Comparison of ENCODE assay signal across 16 mouse cellular contexts in genomic region chr6:140268315-140269070, GRCm38 (mm10).
DNase-seq lines count a peak whose midpoint lies in the region; ATAC-seq and TF ChIP-seq lines count a peak whose summit lies in the region.
"Had no signal": no experiment of that assay in that cellular context is flagged by ENCODE, and none has a peak within 500 bp of the region (broad histone marks: within the 10 kb centered on the region; RNA-seq: fewer than 3 reads in every experiment).

No protein-coding gene starts in this region.

- WGBS in intestine, embryonic 14.5 days: 22% methylated on average over 11 of the region's 11 CpGs
- 53% methylated on average over 11 of the region's 11 CpGs for WGBS in intestine, postnatal 0 days
- WGBS in embryonic facial prominence, embryonic 10.5 days: 27% methylated on average over 11 of the region's 11 CpGs
- 40% methylated on average over 11 of the region's 11 CpGs for WGBS in forebrain, embryonic 16.5 days
- WGBS in liver, postnatal 0 days (ENCODE audit: insufficient replicate concordance): 45% methylated on average over 11 of the region's 11 CpGs

- no peak for TF ChIP-seq EP300 in liver, postnatal 0 days (IDR thresholded peaks at IDR 0.05; ENCODE audit: low read depth)

- no peak overlapping the region for H3K4me3 ChIP-seq in intestine, embryonic 14.5 days (ENCODE audit: low read depth, low read length)
- no peak overlapping the region for H3K4me3 ChIP-seq in intestine, postnatal 0 days (ENCODE audit: low read depth, low read length)
- H3K4me3 ChIP-seq in embryonic facial prominence, embryonic 10.5 days: no peak overlapping the region
- H3K4me3 ChIP-seq in forebrain, embryonic 16.5 days (replicated peaks; ENCODE audit: low read length): no peak overlapping the region
- no peak overlapping the region for H3K4me3 ChIP-seq in liver, postnatal 0 days (ENCODE audit: low read depth, low read length)
- H3K4me3 ChIP-seq: gastrocnemius, adult 2 months; liver, embryonic 15.5 days had no signal

- ATAC-seq in intestine, embryonic 14.5 days (replicated peaks; ENCODE audit: low FRiP score, low TSS enrichment, low read depth): no peak
- ATAC-seq in intestine, postnatal 0 days: no peak
- ATAC-seq in forebrain, embryonic 16.5 days: peak; percentile 73
- no peak for ATAC-seq in liver, postnatal 0 days

- peaks cover 6% of the 10 kb centered on the region for H3K4me1 ChIP-seq in intestine, embryonic 14.5 days (replicated peaks; ENCODE audit: control insufficient read depth, insufficient read depth, low read length)
- H3K4me1 ChIP-seq in intestine, postnatal 0 days (replicated peaks; ENCODE audit: control insufficient read depth, insufficient read depth, low read length): no peaks in the 10 kb centered on the region
- H3K4me1 ChIP-seq in embryonic facial prominence, embryonic 10.5 days: peaks cover 15% of the 10 kb centered on the region
- no peaks in the 10 kb centered on the region for H3K4me1 ChIP-seq in forebrain, embryonic 16.5 days (replicated peaks; ENCODE audit: control insufficient read depth, insufficient read depth, low read length)
- H3K4me1 ChIP-seq in liver, postnatal 0 days (ENCODE audit: insufficient read depth): no peaks in the 10 kb centered on the region
- H3K4me1 ChIP-seq: liver, embryonic 15.5 days had no signal

- H3K36me3 ChIP-seq in intestine, embryonic 14.5 days (ENCODE audit: control insufficient read depth, insufficient read depth, low read length): no peaks in the 10 kb centered on the region
- H3K36me3 ChIP-seq in intestine, postnatal 0 days (ENCODE audit: control insufficient read depth, insufficient read depth): no peaks in the 10 kb centered on the region
- H3K36me3 ChIP-seq in embryonic facial prominence, embryonic 10.5 days (replicated peaks): no peaks in the 10 kb centered on the region
- no peaks in the 10 kb centered on the region for H3K36me3 ChIP-seq in forebrain, embryonic 16.5 days (ENCODE audit: control insufficient read depth, insufficient read depth)
- H3K36me3 ChIP-seq in liver, postnatal 0 days (replicated peaks; ENCODE audit: insufficient read depth, low read length): no peaks in the 10 kb centered on the region
- H3K36me3 ChIP-seq: liver, embryonic 15.5 days had no signal

- no peak overlapping the region for H3K4me2 ChIP-seq in intestine, embryonic 14.5 days (ENCODE audit: low read length)
- no peak overlapping the region for H3K4me2 ChIP-seq in intestine, postnatal 0 days (replicated peaks; ENCODE audit: low read depth)
- H3K4me2 ChIP-seq in forebrain, embryonic 16.5 days (ENCODE audit: low read length): no peak overlapping the region
- H3K4me2 ChIP-seq in liver, postnatal 0 days (ENCODE audit: low read depth, low read length): no peak overlapping the region
- H3K4me2 ChIP-seq: liver, embryonic 15.5 days had no signal

- no peak overlapping the region for H3K9ac ChIP-seq in intestine, embryonic 14.5 days (ENCODE audit: low read length)
- H3K9ac ChIP-seq in intestine, postnatal 0 days (ENCODE audit: low read depth, low read length): no peak overlapping the region
- H3K9ac ChIP-seq in forebrain, embryonic 16.5 days (replicated peaks; ENCODE audit: low read depth, low read length): no peak overlapping the region
- H3K9ac ChIP-seq in liver, postnatal 0 days (replicated peaks): no peak overlapping the region
- H3K9ac ChIP-seq: liver, embryonic 15.5 days had no signal

- no peaks in the 10 kb centered on the region; the same call in 1 of the 2 replicates for H3K9me3 ChIP-seq in intestine, embryonic 14.5 days (ENCODE audit: control insufficient read depth, low read length)
- no peaks in the 10 kb centered on the region for H3K9me3 ChIP-seq in intestine, postnatal 0 days (ENCODE audit: control insufficient read depth)
- no peaks in the 10 kb centered on the region for H3K9me3 ChIP-seq in embryonic facial prominence, embryonic 10.5 days
- no peaks in the 10 kb centered on the region for H3K9me3 ChIP-seq in forebrain, embryonic 16.5 days (ENCODE audit: control insufficient read depth, low read length)
- no peaks in the 10 kb centered on the region for H3K9me3 ChIP-seq in liver, postnatal 0 days (ENCODE audit: low read length)
- H3K9me3 ChIP-seq: liver, embryonic 15.5 days had no signal

- H3K27me3 ChIP-seq in intestine, embryonic 14.5 days (replicated peaks; ENCODE audit: control insufficient read depth, insufficient read depth, low read length): no peaks in the 10 kb centered on the region
- no peaks in the 10 kb centered on the region for H3K27me3 ChIP-seq in intestine, postnatal 0 days (replicated peaks; ENCODE audit: control insufficient read depth, insufficient read depth, low read length)
- no peaks in the 10 kb centered on the region for H3K27me3 ChIP-seq in embryonic facial prominence, embryonic 10.5 days (replicated peaks; ENCODE audit: low read depth, poor library complexity, severe bottlenecking)
- H3K27me3 ChIP-seq in forebrain, embryonic 16.5 days (replicated peaks; ENCODE audit: control insufficient read depth, insufficient read depth, low read length): no peaks in the 10 kb centered on the region
- no peaks in the 10 kb centered on the region for H3K27me3 ChIP-seq in liver, postnatal 0 days (ENCODE audit: insufficient read depth, low read length)
- H3K27me3 ChIP-seq: liver, embryonic 15.5 days had no signal

- peak; percentile 58 for DNase-seq in intestine, embryonic 14.5 days (ENCODE audit: low spot score)
- peak; percentile 36 for DNase-seq in embryonic facial prominence, embryonic 10.5 days (ENCODE audit: low spot score)
- DNase-seq in yolk sac, embryonic 10.5 days (ENCODE audit: low spot score): peak; percentile 50
- DNase-seq in liver, postnatal 0 days: no peak
- DNase-seq in frontal cortex, postnatal 10 days (ENCODE audit: low spot score in 2 of 2): no peak
- DNase-seq: adrenal gland, postnatal 10 days; B cell, adult 2 months; cerebellum, adult 2 months; gastrocnemius, adult 2 months; heart, postnatal 4 days; kidney, postnatal 4 days; lung, postnatal 14 days; thymus, postnatal 25 days had no signal

- no peak for TF ChIP-seq CTCF in intestine, postnatal 0 days (IDR thresholded peaks at IDR 0.05; ENCODE audit: low read depth)
- TF ChIP-seq CTCF in liver, postnatal 0 days (IDR thresholded peaks at IDR 0.05; ENCODE audit: low read depth): no peak

- H3K27ac ChIP-seq in intestine, embryonic 14.5 days (ENCODE audit: low read depth): peak overlapping the region; percentile 19; the same call in 1 of the 2 replicates
- H3K27ac ChIP-seq in intestine, postnatal 0 days (ENCODE audit: low read depth, low read length): no peak overlapping the region
- peak overlapping the region; percentile 35; the same call in 1 of the 2 replicates for H3K27ac ChIP-seq in embryonic facial prominence, embryonic 10.5 days (replicated peaks)
- no peak overlapping the region for H3K27ac ChIP-seq in forebrain, embryonic 16.5 days (ENCODE audit: low read length)
- H3K27ac ChIP-seq in liver, postnatal 0 days (ENCODE audit: low read depth): no peak overlapping the region
- H3K27ac ChIP-seq: gastrocnemius, adult 2 months; liver, embryonic 15.5 days had no signal

Comparison
In these comparisons a context has a peak if more than half of its experiments do, and no peak if none do; other contexts are left out.
1. H3K27ac ChIP-seq: peak in intestine, embryonic 14.5 days (single experiment) and embryonic facial prominence, embryonic 10.5 days (single experiment); none in intestine, postnatal 0 days (single experiment), forebrain, embryonic 16.5 days (single experiment) and liver, postnatal 0 days (single experiment).
2. DNase-seq: peak in intestine, embryonic 14.5 days (single experiment), embryonic facial prominence, embryonic 10.5 days (single experiment) and yolk sac, embryonic 10.5 days (single experiment); none in liver, postnatal 0 days (single experiment) and frontal cortex, postnatal 10 days (0 of 2).